Mouse (Mus musculus) E14TG2a.4 (cell line): ENCODE measurements around the gene Llgl2.
A peak's percentile ranks its signal among the peaks of the same experiment; 100 is the strongest.

Experiments
- H3K27me3 ChIP-seq: 2 replicates; pipeline ENCODE4 v1.6.1; 2014; ENCODE audit warnings: low read length, control low read depth; ENCODE audit not compliant: insufficient read depth
- H3K36me3 ChIP-seq: 2 replicates; pipeline ENCODE4 v1.6.1; 2014; ENCODE audit warnings: low read length, control low read depth; ENCODE audit not compliant: insufficient read depth
- H3K4me1 ChIP-seq: replicated peaks from 2 replicates; pipeline ENCODE4 v1.6.1; 2014; ENCODE audit warnings: low read depth, low read length, control low read depth
- H3K4me3 ChIP-seq: replicated peaks from 2 replicates; pipeline ENCODE4 v1.5.1; 2014; ENCODE audit warnings: mild to moderate bottlenecking, low read length
- H3K9me3 ChIP-seq: 2 replicates; pipeline ENCODE4 v1.6.1; 2014; ENCODE audit warnings: low read length, control low read depth
- CTCF ChIP-seq: conservative IDR thresholded peaks from 2 replicates; pipeline ENCODE4 v1.5.1; 2014; ENCODE audit warnings: low read length
- NANOG ChIP-seq: IDR thresholded peaks from 2 replicates; pipeline ENCODE4 v1.6.1; 2014; ENCODE audit warnings: borderline replicate concordance, low read length, mixed read lengths
- POU5F1 ChIP-seq: IDR thresholded peaks from 2 replicates; pipeline ENCODE4 v1.6.1; 2014; ENCODE audit warnings: low read length, borderline replicate concordance

Gene Llgl2

DNA sequence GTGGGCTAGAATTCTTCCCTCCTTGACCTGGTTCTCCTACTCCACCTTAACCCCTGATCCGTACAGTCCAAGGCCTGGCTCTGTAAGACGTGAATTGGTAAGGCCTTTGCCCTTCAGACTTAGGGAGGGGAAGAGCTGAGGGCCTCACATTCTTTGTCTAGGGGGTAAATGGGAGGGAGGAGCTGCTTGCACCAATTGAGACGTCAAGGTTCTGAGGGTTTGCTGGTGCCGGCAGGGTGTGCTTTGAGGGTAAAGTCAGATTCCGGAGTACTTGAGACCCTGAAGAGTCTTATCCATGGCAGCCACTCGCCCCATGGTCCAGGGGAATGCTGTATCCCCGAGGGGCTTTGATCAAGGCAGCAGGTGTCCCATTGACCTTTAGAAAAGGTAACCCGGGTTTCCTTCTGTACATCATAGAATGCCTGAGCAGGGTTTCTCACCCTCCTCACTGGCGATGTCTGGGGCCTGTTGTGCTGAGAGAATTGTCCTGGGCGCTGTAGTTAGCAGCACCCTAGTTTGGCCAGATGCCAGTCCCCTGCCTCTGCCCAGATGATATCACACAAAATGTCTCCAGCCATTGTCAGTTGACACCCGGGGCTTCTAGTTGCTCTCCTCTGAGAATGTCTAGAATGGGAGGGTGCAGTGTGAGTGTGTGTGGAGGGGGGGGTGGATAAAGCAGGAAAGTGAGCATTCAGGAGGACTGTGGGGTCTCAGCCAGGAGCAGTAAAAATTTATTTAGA is 13.0 kb downstream of the Llgl2 start:
- peaks cover 26% of the 10 kb centered on the region for H3K36me3 ChIP-seq
- H3K9me3 ChIP-seq = no peaks in the 10 kb centered on the region
- H3K27me3 ChIP-seq = no peaks in the 10 kb centered on the region
- no peak for TF ChIP-seq CTCF
- TF ChIP-seq POU5F1 = no peak
- TF ChIP-seq NANOG = no peak
- H3K4me3 ChIP-seq = peak overlapping the region; percentile 35
- peaks cover 96% of the 10 kb centered on the region for H3K4me1 ChIP-seq

DNA sequence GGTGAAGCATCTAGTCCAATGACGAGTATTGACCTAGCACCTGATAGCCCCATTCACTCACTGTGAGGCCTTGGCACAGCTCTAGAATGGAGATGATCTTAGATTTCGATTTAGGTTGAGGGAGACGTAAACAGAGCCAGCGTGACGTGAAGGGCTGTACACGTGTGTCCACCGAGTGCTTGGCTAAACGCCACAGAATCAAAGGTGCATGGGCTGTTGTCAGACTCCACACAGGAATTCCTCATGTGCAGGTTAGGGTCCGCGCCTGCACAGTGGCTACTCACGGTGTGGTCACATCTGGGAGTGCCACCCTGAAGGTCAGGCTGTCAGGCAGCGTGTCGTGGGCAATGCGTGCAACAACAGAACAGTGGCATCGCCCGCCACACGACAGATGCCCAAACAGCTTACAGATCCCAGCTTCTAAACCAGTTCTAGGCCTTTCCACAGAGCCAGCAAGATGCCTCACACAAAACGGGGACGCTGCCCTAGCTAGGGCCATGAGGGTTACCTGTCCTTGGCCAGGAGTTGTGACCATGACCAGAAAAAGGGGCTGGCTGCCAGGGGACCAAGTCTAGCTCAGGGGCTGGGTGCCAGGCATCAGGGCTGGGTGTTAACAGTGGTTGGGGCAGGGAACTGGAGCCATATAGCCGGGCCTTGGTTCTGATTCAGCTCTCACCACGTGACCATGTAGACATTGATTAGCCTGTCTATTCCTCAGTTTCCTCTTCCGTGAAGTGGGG is 13.9 kb downstream of the Llgl2 start:
- TF ChIP-seq NANOG (no peak), POU5F1 (no peak)
- peaks cover 96% of the 10 kb centered on the region for H3K4me1 ChIP-seq
- peaks cover 26% of the 10 kb centered on the region for H3K36me3 ChIP-seq
- H3K4me3 ChIP-seq = peak overlapping the region; percentile 35
- no peaks in the 10 kb centered on the region for H3K27me3 ChIP-seq
- H3K9me3 ChIP-seq = no peaks in the 10 kb centered on the region

DNA sequence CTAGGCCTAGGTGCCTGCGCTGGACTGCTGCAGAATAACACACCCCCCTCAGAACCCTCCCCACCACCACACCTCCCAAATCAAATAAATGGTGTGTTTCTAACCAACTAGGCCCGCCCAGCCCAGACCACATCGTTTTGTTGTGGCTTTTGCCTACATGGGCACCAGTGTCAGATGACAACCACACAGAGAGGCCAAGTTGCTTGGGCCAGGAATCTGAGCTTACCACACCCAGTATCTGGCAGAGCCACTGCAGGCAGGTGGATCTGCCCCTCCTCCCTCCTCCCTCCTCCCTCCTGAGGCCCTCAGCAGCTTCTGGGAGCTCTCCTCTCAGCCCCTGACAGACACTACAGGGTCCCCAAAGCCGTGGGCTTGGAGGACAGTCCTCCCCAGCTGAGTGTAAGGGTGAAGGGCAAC is 15.1 kb downstream of the Llgl2 start:
- H3K4me1 ChIP-seq = peaks cover 96% of the 10 kb centered on the region
- no peaks in the 10 kb centered on the region for H3K27me3 ChIP-seq
- H3K36me3 ChIP-seq = peaks cover 29% of the 10 kb centered on the region
- H3K4me3 ChIP-seq = peak overlapping the region; percentile 41
- TF ChIP-seq NANOG = no peak
- no peak for TF ChIP-seq POU5F1
- TF ChIP-seq CTCF = no peak
- H3K9me3 ChIP-seq = no peaks in the 10 kb centered on the region

DNA sequence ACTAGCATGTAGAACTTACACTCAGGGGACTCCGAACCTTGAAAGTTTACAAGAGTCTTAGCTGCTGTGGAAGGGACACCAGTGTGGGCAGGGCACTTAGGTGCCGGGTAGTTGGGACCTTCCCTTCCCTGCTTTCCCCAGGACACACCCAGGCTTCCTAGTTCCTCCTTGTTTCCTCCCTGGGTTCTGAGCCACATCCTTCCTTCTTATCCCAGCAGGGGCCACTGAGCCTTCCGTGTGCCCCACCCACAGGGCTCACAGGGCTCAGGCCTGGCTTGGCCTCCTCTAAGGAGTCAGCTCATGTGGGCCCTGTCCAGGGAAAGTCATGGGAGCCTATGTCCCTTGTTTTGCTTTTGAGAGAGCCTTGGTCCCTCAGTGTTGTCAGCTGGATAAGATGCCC is 15.9 kb downstream of the Llgl2 start:
- Histone ChIP-seq H3K4me3 (peak overlapping the region; percentile 41), H3K27me3 (no peaks in the 10 kb centered on the region), H3K36me3 (peaks cover 32% of the 10 kb centered on the region), H3K9me3 (no peaks in the 10 kb centered on the region), H3K4me1 (peaks cover 96% of the 10 kb centered on the region)
- no peak for TF ChIP-seq NANOG
- TF ChIP-seq POU5F1 = no peak
- no peak for TF ChIP-seq CTCF

DNA sequence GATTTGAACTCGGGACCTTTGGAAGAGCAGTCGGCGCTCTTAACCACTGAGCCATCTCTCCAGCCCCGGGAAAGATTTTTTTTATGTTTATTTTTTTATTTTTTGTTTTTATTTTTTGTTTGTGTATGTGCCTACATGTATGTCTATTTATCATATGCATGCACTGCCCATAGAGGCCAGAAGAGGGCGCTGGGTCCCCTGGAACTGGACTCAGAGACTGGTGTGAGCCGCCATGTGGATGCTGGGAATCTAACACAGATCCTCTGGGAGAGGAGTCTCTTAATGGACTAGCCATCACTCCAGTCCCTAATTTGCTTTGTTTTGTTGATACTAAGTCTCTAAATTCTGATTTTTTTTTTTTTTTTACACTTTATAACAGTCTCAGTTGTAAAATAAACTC is 17.2 kb downstream of the Llgl2 start:
- peaks cover 28% of the 10 kb centered on the region for H3K36me3 ChIP-seq
- 0 out of 2 replicates have a peak overlapping the region, but pooled peaks have one; percentile 52 for H3K4me3 ChIP-seq
- H3K27me3 ChIP-seq = no peaks in the 10 kb centered on the region
- peaks cover 91% of the 10 kb centered on the region for H3K4me1 ChIP-seq
- TF ChIP-seq NANOG (no peak), CTCF (peak; percentile 84)
- H3K9me3 ChIP-seq = no peaks in the 10 kb centered on the region

DNA sequence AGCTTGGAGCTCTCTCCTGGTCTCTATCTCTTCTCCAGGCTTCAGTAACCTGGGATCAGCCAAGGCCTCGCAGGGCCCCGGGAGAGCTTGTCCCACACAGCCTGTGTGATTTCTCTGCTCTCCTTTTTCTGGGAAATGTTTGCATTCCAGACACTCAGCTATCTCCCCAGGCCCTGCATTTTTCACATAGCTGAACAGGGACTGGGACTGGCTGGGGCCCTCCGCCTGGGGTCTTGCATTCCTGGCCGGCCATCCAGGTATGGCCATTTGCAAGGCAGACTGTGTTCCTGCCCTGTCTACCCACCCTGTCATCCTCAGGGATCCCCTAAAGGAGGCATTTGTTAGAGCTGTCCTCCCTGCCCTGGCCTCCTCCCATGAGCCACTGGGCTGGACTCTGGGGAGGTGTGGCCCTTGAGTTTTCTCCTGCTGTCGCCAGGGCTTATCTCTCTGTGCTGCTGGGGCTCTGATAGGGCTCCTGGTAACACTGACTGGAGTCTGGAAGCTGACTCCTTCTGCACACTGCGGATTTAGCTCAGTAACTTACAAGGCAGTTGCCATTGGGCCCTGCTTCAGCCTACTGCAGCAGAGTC is 18.2 kb downstream of the Llgl2 start:
- H3K9me3 ChIP-seq = no peaks in the 10 kb centered on the region
- H3K36me3 ChIP-seq = peaks cover 35% of the 10 kb centered on the region
- TF ChIP-seq POU5F1 (no peak), CTCF (0 out of 2 replicates have a peak, but pooled peaks have one; percentile 3), NANOG (peak; percentile 78)
- peaks cover 85% of the 10 kb centered on the region for H3K4me1 ChIP-seq
- H3K27me3 ChIP-seq = no peaks in the 10 kb centered on the region
- peak overlapping the region; percentile 52 for H3K4me3 ChIP-seq

DNA sequence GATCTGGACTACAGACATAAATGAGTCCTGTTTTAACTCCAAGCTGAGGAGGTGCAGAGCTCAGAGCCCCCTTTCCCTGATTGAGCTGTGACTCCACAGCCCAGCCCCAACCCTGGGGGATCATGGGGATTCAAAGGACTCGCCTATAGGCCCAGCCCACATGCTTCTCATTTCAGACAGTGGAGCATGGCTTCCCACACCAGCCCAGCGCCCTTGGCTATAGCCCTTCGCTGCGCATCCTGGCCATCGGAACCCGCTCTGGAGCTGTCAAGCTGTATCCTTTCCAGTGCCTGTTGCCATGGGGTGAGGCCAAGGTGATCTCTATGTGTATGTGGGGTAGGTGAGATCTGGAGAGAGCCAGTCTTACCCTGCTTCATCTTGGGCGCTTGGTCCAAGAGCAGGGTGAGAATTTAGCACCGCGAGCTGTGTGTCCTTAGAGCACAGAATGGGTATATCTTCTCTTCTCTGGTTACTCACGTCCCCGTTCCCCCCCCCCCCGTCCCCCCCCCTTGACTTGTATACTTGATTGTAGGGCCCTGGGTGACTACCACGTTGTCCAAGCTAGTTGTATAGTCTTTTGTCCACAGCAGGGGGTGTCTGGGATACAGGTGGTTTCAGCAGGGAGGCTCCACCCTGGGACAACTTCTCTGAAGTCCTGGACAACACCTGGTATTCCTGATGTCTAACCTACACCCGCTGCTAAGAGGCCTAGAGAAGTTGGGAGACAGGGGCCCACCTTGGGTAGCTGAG is 19.5 kb downstream of the Llgl2 start:
- TF ChIP-seq CTCF (no peak), NANOG (no peak), POU5F1 (no peak)
- peaks cover 41% of the 10 kb centered on the region for H3K36me3 ChIP-seq
- no peaks in the 10 kb centered on the region for H3K27me3 ChIP-seq
- H3K9me3 ChIP-seq = no peaks in the 10 kb centered on the region
- peak overlapping the region; percentile 52 for H3K4me3 ChIP-seq
- H3K4me1 ChIP-seq = peaks cover 79% of the 10 kb centered on the region

DNA sequence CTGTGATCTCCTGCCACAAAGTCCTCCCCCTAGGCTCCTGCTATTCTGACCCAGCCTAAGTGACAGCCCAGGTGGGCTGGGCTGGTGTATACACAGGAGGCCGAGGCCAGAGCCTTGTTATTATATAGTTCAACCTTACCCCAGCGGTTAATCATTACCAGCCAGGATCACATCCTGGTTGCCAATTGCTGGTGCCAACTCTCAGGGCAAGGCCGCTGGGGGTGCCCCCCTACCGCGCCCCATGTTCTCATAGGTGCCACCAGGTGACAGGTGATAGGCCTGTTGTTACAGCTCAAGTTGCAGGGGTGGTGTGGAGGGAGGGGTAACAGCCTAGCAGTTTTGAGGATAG is 20.0 kb downstream of the Llgl2 start:
- Histone ChIP-seq H3K9me3 (no peaks in the 10 kb centered on the region), H3K27me3 (no peaks in the 10 kb centered on the region), H3K36me3 (peaks cover 47% of the 10 kb centered on the region), H3K4me3 (peak overlapping the region; percentile 45), H3K4me1 (peaks cover 74% of the 10 kb centered on the region)
- no peak for TF ChIP-seq POU5F1
- TF ChIP-seq NANOG = no peak
- no peak for TF ChIP-seq CTCF
